Mouse (Mus musculus): ENCODE measurements around the gene Kat5. TPM values are rescaled to one million over a fixed set of nuclear protein-coding genes. Genes with fewer than 3 reads are reported as not detected.
A peak's percentile ranks its signal among the peaks of the same experiment; 100 is the strongest.

Gene Kat5
- polyA plus RNA-seq, 1 experiment from 2014 or later: 43.3 TPM

- ATAC-seq (ENCODE audit: insufficient read depth, low FRiP score): no peak
- H3K27ac ChIP-seq (ENCODE audit: low read length): peak overlapping the region; percentile 97
- peaks cover 12% of the 10 kb centered on the region; the same call in 1 of the 2 replicates for H3K36me3 ChIP-seq (ENCODE audit: control insufficient read depth, insufficient read depth, low read length)
- H3K4me1 ChIP-seq (ENCODE audit: control insufficient read depth, insufficient read depth, low read length): peaks cover 22% of the 10 kb centered on the region
- WGBS: 31% methylated on average over 12 of the region's 12 CpGs
- no peaks in the 10 kb centered on the region for H3K9me3 ChIP-seq (replicated peaks; ENCODE audit: control insufficient read depth, low read length)
- H3K4me2 ChIP-seq (ENCODE audit: low read depth, low read length): peak overlapping the region; percentile 97
- H3K4me3 ChIP-seq (replicated peaks; ENCODE audit: low read length): peak overlapping the region; percentile 87
- H3K27me3 ChIP-seq (ENCODE audit: control insufficient read depth, insufficient read depth, low read length): no peaks in the 10 kb centered on the region
- peak overlapping the region; percentile 96 for H3K9ac ChIP-seq (ENCODE audit: low read length)
Measured at GRCm38 (mm10) chr19:5636571-5637041, 26.6 kb upstream of the Kat5 start.

GRCm38 (mm10) chr19:5636036-5636570 is 26.1 kb upstream of the Kat5 start:
- Histone ChIP-seq H3K27me3 (ENCODE audit: control insufficient read depth, insufficient read depth, low read length) (no peaks in the 10 kb centered on the region), H3K4me1 (ENCODE audit: control insufficient read depth, insufficient read depth, low read length) (peaks cover 22% of the 10 kb centered on the region), H3K9me3 (replicated peaks; ENCODE audit: control insufficient read depth, low read length) (no peaks in the 10 kb centered on the region), H3K9ac (ENCODE audit: low read length) (no peak overlapping the region; the same call in 1 of the 2 replicates), H3K27ac (ENCODE audit: low read length) (no peak overlapping the region; the same call in 1 of the 2 replicates), H3K4me3 (replicated peaks; ENCODE audit: low read length) (no peak overlapping the region), H3K4me2 (ENCODE audit: low read depth, low read length) (peak overlapping the region; percentile 97), H3K36me3 (ENCODE audit: control insufficient read depth, insufficient read depth, low read length) (peaks cover 7% of the 10 kb centered on the region; the same call in 1 of the 2 replicates)
- ATAC-seq (ENCODE audit: insufficient read depth, low FRiP score): no peak
- 68% methylated on average over 7 of the region's 7 CpGs for WGBS

DNA sequence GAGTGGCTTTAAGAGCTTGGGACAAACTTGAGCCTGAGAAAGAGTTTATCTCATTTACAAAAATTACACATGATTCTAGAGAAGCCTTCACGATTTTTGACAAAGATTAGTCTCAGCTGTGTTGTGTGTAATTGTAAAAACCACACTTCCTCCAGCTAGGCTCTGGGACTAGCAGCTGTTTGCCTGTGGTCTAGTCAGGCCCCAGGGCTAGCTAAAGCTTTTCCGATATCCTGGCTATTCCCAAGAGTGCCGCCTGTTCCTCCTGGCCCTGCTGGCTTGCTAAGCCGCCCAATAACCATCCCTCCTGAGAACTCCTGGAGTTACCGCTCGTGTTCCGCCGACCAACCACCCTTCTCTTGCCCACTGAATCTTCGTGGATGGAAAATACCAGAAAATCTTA is 22.1 kb upstream of the Kat5 start:
- Histone ChIP-seq H3K4me2 (ENCODE audit: low read depth, low read length) (no peak overlapping the region), H3K4me3 (replicated peaks; ENCODE audit: low read length) (no peak overlapping the region), H3K4me1 (ENCODE audit: control insufficient read depth, insufficient read depth, low read length) (peaks cover 8% of the 10 kb centered on the region), H3K36me3 (ENCODE audit: control insufficient read depth, insufficient read depth, low read length) (no peaks in the 10 kb centered on the region), H3K27me3 (ENCODE audit: control insufficient read depth, insufficient read depth, low read length) (no peaks in the 10 kb centered on the region), H3K9me3 (replicated peaks; ENCODE audit: control insufficient read depth, low read length) (no peaks in the 10 kb centered on the region), H3K9ac (ENCODE audit: low read length) (no peak overlapping the region), H3K27ac (ENCODE audit: low read length) (no peak overlapping the region)
- ATAC-seq (ENCODE audit: insufficient read depth, low FRiP score): no peak
- 77% methylated on average over 9 of the region's 9 CpGs for WGBS

DNA sequence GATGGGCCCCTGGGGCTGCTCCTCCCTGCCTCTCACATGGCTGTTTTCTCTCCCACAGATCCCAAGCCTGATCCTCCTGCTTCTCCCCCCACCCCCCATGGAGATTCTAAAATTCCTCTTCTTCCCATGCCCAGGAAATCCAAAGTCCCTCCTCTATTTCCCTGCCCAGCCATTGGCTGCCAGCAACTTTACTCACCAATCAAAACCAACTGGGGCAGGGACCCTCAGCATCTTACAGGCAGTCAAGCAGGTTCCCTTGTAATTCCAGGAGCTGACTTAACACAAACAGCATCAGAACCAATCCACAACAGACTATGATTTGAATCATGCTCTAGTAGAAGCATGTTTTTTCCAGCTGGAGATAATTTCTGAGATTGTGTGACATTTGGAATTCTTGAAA is 19.9 kb upstream of the Kat5 start:
- Histone ChIP-seq H3K27ac (ENCODE audit: low read length) (no peak overlapping the region), H3K4me3 (replicated peaks; ENCODE audit: low read length) (no peak overlapping the region), H3K4me2 (ENCODE audit: low read depth, low read length) (no peak overlapping the region), H3K4me1 (ENCODE audit: control insufficient read depth, insufficient read depth, low read length) (no peaks in the 10 kb centered on the region), H3K9ac (ENCODE audit: low read length) (no peak overlapping the region), H3K36me3 (ENCODE audit: control insufficient read depth, insufficient read depth, low read length) (no peaks in the 10 kb centered on the region), H3K9me3 (replicated peaks; ENCODE audit: control insufficient read depth, low read length) (no peaks in the 10 kb centered on the region), H3K27me3 (ENCODE audit: control insufficient read depth, insufficient read depth, low read length) (no peaks in the 10 kb centered on the region)
- no peak for ATAC-seq (ENCODE audit: insufficient read depth, low FRiP score)

- Histone ChIP-seq H3K27me3 (ENCODE audit: control insufficient read depth, insufficient read depth, low read length) (no peaks in the 10 kb centered on the region; the same call in 1 of the 2 replicates), H3K9me3 (replicated peaks; ENCODE audit: control insufficient read depth, low read length) (no peaks in the 10 kb centered on the region), H3K4me2 (ENCODE audit: low read depth, low read length) (no peak overlapping the region), H3K4me1 (ENCODE audit: control insufficient read depth, insufficient read depth, low read length) (no peaks in the 10 kb centered on the region), H3K4me3 (replicated peaks; ENCODE audit: low read length) (no peak overlapping the region), H3K36me3 (ENCODE audit: control insufficient read depth, insufficient read depth, low read length) (no peaks in the 10 kb centered on the region), H3K27ac (ENCODE audit: low read length) (no peak overlapping the region), H3K9ac (ENCODE audit: low read length) (no peak overlapping the region)
- no peak for ATAC-seq (ENCODE audit: insufficient read depth, low FRiP score)
- 83% methylated on average over 8 of the region's 8 CpGs for WGBS
Measured at GRCm38 (mm10) chr19:5625311-5625710, 15.3 kb upstream of the Kat5 start.

GRCm38 (mm10) chr19:5621884-5622283 is 11.8 kb upstream of the Kat5 start:
- no peak overlapping the region for H3K9ac ChIP-seq (ENCODE audit: low read length)
- no peak overlapping the region for H3K4me3 ChIP-seq (replicated peaks; ENCODE audit: low read length)
- ATAC-seq (ENCODE audit: insufficient read depth, low FRiP score): no peak
- H3K4me2 ChIP-seq (ENCODE audit: low read depth, low read length): no peak overlapping the region
- no peaks in the 10 kb centered on the region for H3K4me1 ChIP-seq (ENCODE audit: control insufficient read depth, insufficient read depth, low read length)
- 68% methylated on average over 5 of the region's 5 CpGs for WGBS
- no peaks in the 10 kb centered on the region for H3K9me3 ChIP-seq (replicated peaks; ENCODE audit: control insufficient read depth, low read length)
- no peaks in the 10 kb centered on the region for H3K36me3 ChIP-seq (ENCODE audit: control insufficient read depth, insufficient read depth, low read length)
- H3K27ac ChIP-seq (ENCODE audit: low read length): no peak overlapping the region
- H3K27me3 ChIP-seq (ENCODE audit: control insufficient read depth, insufficient read depth, low read length): no peaks in the 10 kb centered on the region; the same call in 1 of the 2 replicates

- no peak for ATAC-seq (ENCODE audit: insufficient read depth, low FRiP score)
- no peak overlapping the region for H3K9ac ChIP-seq (ENCODE audit: low read length)
- 79% methylated on average over 4 of the region's 4 CpGs for WGBS
- H3K4me2 ChIP-seq (ENCODE audit: low read depth, low read length): no peak overlapping the region
- no peaks in the 10 kb centered on the region; the same call in 1 of the 2 replicates for H3K27me3 ChIP-seq (ENCODE audit: control insufficient read depth, insufficient read depth, low read length)
- H3K36me3 ChIP-seq (ENCODE audit: control insufficient read depth, insufficient read depth, low read length): no peaks in the 10 kb centered on the region
- no peaks in the 10 kb centered on the region for H3K9me3 ChIP-seq (replicated peaks; ENCODE audit: control insufficient read depth, low read length)
- no peak overlapping the region for H3K27ac ChIP-seq (ENCODE audit: low read length)
- no peak overlapping the region for H3K4me3 ChIP-seq (replicated peaks; ENCODE audit: low read length)
- H3K4me1 ChIP-seq (ENCODE audit: control insufficient read depth, insufficient read depth, low read length): no peaks in the 10 kb centered on the region
Measured at GRCm38 (mm10) chr19:5620007-5620406, 10.0 kb upstream of the Kat5 start.

- no peaks in the 10 kb centered on the region; the same call in 1 of the 2 replicates for H3K27me3 ChIP-seq (ENCODE audit: control insufficient read depth, insufficient read depth, low read length)
- no peaks in the 10 kb centered on the region for H3K36me3 ChIP-seq (ENCODE audit: control insufficient read depth, insufficient read depth, low read length)
- ATAC-seq (ENCODE audit: insufficient read depth, low FRiP score): no peak
- no peak overlapping the region for H3K4me2 ChIP-seq (ENCODE audit: low read depth, low read length)
- H3K9me3 ChIP-seq (replicated peaks; ENCODE audit: control insufficient read depth, low read length): no peaks in the 10 kb centered on the region
- no peak overlapping the region for H3K27ac ChIP-seq (ENCODE audit: low read length)
- H3K4me1 ChIP-seq (ENCODE audit: control insufficient read depth, insufficient read depth, low read length): peaks cover 5% of the 10 kb centered on the region
- H3K9ac ChIP-seq (ENCODE audit: low read length): no peak overlapping the region
- H3K4me3 ChIP-seq (replicated peaks; ENCODE audit: low read length): no peak overlapping the region
- 66% methylated on average over 2 of the region's 2 CpGs for WGBS
Measured at GRCm38 (mm10) chr19:5614953-5615352, 4.9 kb upstream of the Kat5 start.

DNA sequence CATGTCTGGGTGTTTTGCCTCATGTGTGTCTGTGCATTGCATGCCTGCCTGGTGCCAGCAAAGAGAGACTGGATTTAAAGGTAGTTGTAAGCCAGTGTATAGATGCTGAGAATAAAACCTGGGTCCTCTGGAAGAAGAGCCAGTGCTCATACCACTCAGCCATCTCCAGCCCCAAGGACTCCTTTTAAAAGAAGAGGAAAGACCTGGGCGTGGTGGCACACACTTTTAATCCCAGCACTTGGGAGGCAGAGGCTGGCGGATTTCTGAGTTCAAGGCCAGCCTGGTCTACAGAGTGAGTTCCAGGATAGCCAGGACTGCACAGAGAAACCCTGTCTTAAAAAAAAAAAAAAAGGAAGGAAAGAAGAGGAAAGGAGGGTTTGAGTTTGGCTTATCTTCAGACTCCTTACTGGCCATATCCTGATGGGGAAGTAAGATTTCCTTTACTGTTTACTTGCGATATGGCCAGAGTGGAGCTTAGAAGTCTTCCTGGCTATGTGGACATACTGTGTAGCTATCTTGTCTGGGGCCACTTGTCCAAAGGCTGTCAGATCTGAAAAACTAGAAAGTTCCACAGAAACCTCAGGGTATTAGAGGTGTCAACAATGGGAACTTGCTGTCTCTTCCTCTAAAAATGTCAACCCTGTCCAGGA is 2.9 kb upstream of the Kat5 start:
- H3K4me3 ChIP-seq (replicated peaks; ENCODE audit: low read length): no peak overlapping the region
- no peaks in the 10 kb centered on the region for H3K36me3 ChIP-seq (ENCODE audit: control insufficient read depth, insufficient read depth, low read length)
- no peak overlapping the region for H3K27ac ChIP-seq (ENCODE audit: low read length)
- no peak for ATAC-seq (ENCODE audit: insufficient read depth, low FRiP score)
- no peaks in the 10 kb centered on the region for H3K9me3 ChIP-seq (replicated peaks; ENCODE audit: control insufficient read depth, low read length)
- H3K27me3 ChIP-seq (ENCODE audit: control insufficient read depth, insufficient read depth, low read length): no peaks in the 10 kb centered on the region; the same call in 1 of the 2 replicates
- H3K4me1 ChIP-seq (ENCODE audit: control insufficient read depth, insufficient read depth, low read length): peaks cover 16% of the 10 kb centered on the region
- 61% methylated on average over 3 of the region's 3 CpGs for WGBS
- no peak overlapping the region for H3K9ac ChIP-seq (ENCODE audit: low read length)
- no peak overlapping the region for H3K4me2 ChIP-seq (ENCODE audit: low read depth, low read length)

Data from stomach, embryonic 16.5 days (tissue).